Mouse (Mus musculus) olfactory bulb, adult 2 months (tissue): ENCODE results near the gene Acsbg1.
"Not testable (repeated sequence)": the region's sequence is repeated elsewhere in the genome, so short reads cannot be mapped to it uniquely, and the experiment has no call there.

Experiments
- CTCF ChIP-seq: fragments of 200-500 bp; IDR thresholded peaks from 2 replicates; pipeline ENCODE4 v1.5.1; 2012; ENCODE audit warnings: low read depth, mild to moderate bottlenecking, low read length, moderate library complexity; ENCODE audit not compliant: insufficient read depth
- POLR2A ChIP-seq: fragments of 200-500 bp; IDR thresholded peaks from 2 replicates; pipeline ENCODE4 v1.6.1; 2012; ENCODE audit warnings: mild to moderate bottlenecking, low read depth, low read length, moderate library complexity; ENCODE audit not compliant: insufficient read depth

- TF ChIP-seq CTCF, POLR2A: not testable (repeated sequence)
Observed at GRCm38 (mm10) chr9:54593652-54594051, 68.0 kb downstream of the Acsbg1 start.
